Mouse (Mus musculus) CH12.LX (cell line): ENCODE results near the gene Ralgapa1.

Experiments used
- CTCF ChIP-seq, 2 experiments: IDR thresholded peaks in 1 of 2; conservative IDR thresholded peaks in 1 of 2; 2 replicates each; pipeline ENCODE4 v1.5.1; 2011 to 2012; ENCODE audit warnings: low read depth in 2 of 2, low read length in 2 of 2, improper control_type of control experiment in 1 of 2, inconsistent platforms in 1 of 2, mild to moderate bottlenecking in 1 of 2, moderate library complexity in 1 of 2
- ELF1 ChIP-seq: IDR thresholded peaks from 2 replicates; pipeline ENCODE4 v1.6.1; 2014; ENCODE audit warnings: low read depth, mild to moderate bottlenecking, inconsistent platforms, low read length, improper control_type of control experiment
- EP300 ChIP-seq: IDR thresholded peaks from 2 replicates; pipeline ENCODE4 v1.6.1; 2011; ENCODE audit warnings: low read length, improper control_type of control experiment
- NELFE ChIP-seq: IDR thresholded peaks from 2 replicates; pipeline ENCODE4 v1.6.1; 2011; ENCODE audit warnings: low read depth, low read length, improper control_type of control experiment
- ZNF384 ChIP-seq: IDR thresholded peaks from 2 replicates; pipeline ENCODE4 v1.6.1; 2012; ENCODE audit warnings: low read depth, low read length, improper control_type of control experiment, inconsistent platforms

DNA sequence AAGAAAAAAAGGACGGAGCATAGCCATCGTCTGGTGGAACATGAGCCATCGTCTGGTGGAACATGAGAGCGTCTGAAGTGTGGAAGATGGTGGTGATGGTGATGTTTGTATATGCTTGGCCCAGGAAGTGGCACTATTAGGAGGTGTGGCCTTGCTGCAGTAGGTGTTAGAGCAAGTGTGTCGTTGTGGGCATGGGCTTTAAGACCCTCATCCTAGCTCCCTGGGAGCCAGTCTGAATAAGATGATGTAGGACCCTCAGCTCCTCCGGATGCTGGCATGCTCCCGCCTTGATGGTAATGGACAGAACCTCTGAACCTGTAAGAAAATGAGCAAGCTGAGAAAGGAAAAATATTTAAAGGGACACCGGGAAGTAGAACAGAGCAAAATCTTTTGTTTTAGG is 13.9 kb upstream of the Ralgapa1 start:
- TF ChIP-seq NELFE (no peak), ZNF384 (no peak), CTCF (conservative IDR thresholded peaks at IDR 0.05 in 1 of 2, IDR thresholded peaks at IDR 0.05 in 1 of 2; ENCODE audit: low read depth in 2 of 2, low read length in 2 of 2) (no peak), EP300 (no peak), ELF1 (no peak)
